Mouse (Mus musculus): ENCODE data around the gene Tbc1d25. TPM values are rescaled to one million over a fixed set of nuclear protein-coding genes. Genes with fewer than 3 reads are reported as not detected.

The Tbc1d25 gene
- polyA plus RNA-seq, 1 experiment: 3.1 TPM

- Histone ChIP-seq H3K9me3 (peaks cover 5% of the 10 kb centered on the region; the same call in 1 of the 2 replicates), H3K27me3 (replicated peaks) (no peaks in the 10 kb centered on the region), H3K4me3 (replicated peaks) (peak overlapping the region; percentile 96), H3K36me3 (replicated peaks; ENCODE audit: low read length) (peaks cover 16% of the 10 kb centered on the region), H3K4me1 (peaks cover 15% of the 10 kb centered on the region; the same call in 1 of the 2 replicates)
- no peak for TF ChIP-seq GATA1 (IDR thresholded peaks at IDR 0.05; ENCODE audit: borderline replicate concordance, low read length)
- TF ChIP-seq FLI1 (IDR thresholded peaks at IDR 0.05; ENCODE audit: low read length): no peak
Measured at GRCm38 (mm10) chrX:8192126-8192639, 16.2 kb upstream of the Tbc1d25 start.

- H3K9me3 ChIP-seq: no peaks in the 10 kb centered on the region
- peaks cover 38% of the 10 kb centered on the region for H3K36me3 ChIP-seq (replicated peaks; ENCODE audit: low read length)
- H3K4me1 ChIP-seq: peaks cover 12% of the 10 kb centered on the region
- H3K4me3 ChIP-seq (replicated peaks): no peak overlapping the region
- H3K27me3 ChIP-seq (replicated peaks): no peaks in the 10 kb centered on the region
- TF ChIP-seq FLI1 (IDR thresholded peaks at IDR 0.05; ENCODE audit: low read length): no peak
- no peak for TF ChIP-seq GATA1 (IDR thresholded peaks at IDR 0.05; ENCODE audit: borderline replicate concordance, low read length)
Measured at GRCm38 (mm10) chrX:8182871-8183540, 7.0 kb upstream of the Tbc1d25 start.

GRCm38 (mm10) chrX:8179646-8180045, 3.7 kb upstream of the Tbc1d25 start:
- Histone ChIP-seq H3K9me3 (no peaks in the 10 kb centered on the region), H3K4me1 (peaks cover 15% of the 10 kb centered on the region)
- no peak for TF ChIP-seq GATA1 (IDR thresholded peaks at IDR 0.05; ENCODE audit: borderline replicate concordance, low read length)

GRCm38 (mm10) chrX:8178871-8179270, 2.9 kb upstream of the Tbc1d25 start:
- TF ChIP-seq GATA1 (IDR thresholded peaks at IDR 0.05; ENCODE audit: borderline replicate concordance, low read length): no peak
- TF ChIP-seq FLI1 (IDR thresholded peaks at IDR 0.05; ENCODE audit: low read length): no peak
- Histone ChIP-seq H3K4me1 (peaks cover 18% of the 10 kb centered on the region), H3K9me3 (no peaks in the 10 kb centered on the region), H3K4me3 (replicated peaks) (no peak overlapping the region), H3K27me3 (replicated peaks) (no peaks in the 10 kb centered on the region), H3K36me3 (replicated peaks; ENCODE audit: low read length) (peaks cover 3% of the 10 kb centered on the region)

More at GRCm38 (mm10) chrX:8179646-8180045, 3.7 kb upstream of the Tbc1d25 start:
- Histone ChIP-seq H3K4me3 (replicated peaks) (no peak overlapping the region), H3K36me3 (replicated peaks; ENCODE audit: low read length) (peaks cover 6% of the 10 kb centered on the region), H3K27me3 (replicated peaks) (no peaks in the 10 kb centered on the region)

GRCm38 (mm10) chrX:8175169-8175503, 845 bp downstream of the Tbc1d25 start:
- Histone ChIP-seq H3K36me3 (replicated peaks; ENCODE audit: low read length) (peaks cover 29% of the 10 kb centered on the region), H3K9me3 (no peaks in the 10 kb centered on the region), H3K27me3 (replicated peaks) (no peaks in the 10 kb centered on the region), H3K4me1 (peaks cover 18% of the 10 kb centered on the region), H3K4me3 (replicated peaks) (peak overlapping the region; percentile 95)
- no peak for TF ChIP-seq GATA1 (IDR thresholded peaks at IDR 0.05; ENCODE audit: borderline replicate concordance, low read length)
- no peak for TF ChIP-seq FLI1 (IDR thresholded peaks at IDR 0.05; ENCODE audit: low read length)

- Histone ChIP-seq H3K36me3 (replicated peaks; ENCODE audit: low read length) (peaks cover 64% of the 10 kb centered on the region), H3K4me3 (replicated peaks) (no peak overlapping the region), H3K4me1 (no peaks in the 10 kb centered on the region; the same call in 1 of the 2 replicates), H3K9me3 (no peaks in the 10 kb centered on the region), H3K27me3 (replicated peaks) (no peaks in the 10 kb centered on the region)
- TF ChIP-seq FLI1 (IDR thresholded peaks at IDR 0.05; ENCODE audit: low read length): no peak
- no peak for TF ChIP-seq GATA1 (IDR thresholded peaks at IDR 0.05; ENCODE audit: borderline replicate concordance, low read length)
Measured at GRCm38 (mm10) chrX:8167716-8168647, 8.0 kb downstream of the Tbc1d25 start.

GRCm38 (mm10) chrX:8164471-8164870, 11.5 kb downstream of the Tbc1d25 start:
- Histone ChIP-seq H3K4me1 (no peaks in the 10 kb centered on the region; the same call in 1 of the 2 replicates), H3K4me3 (replicated peaks) (no peak overlapping the region), H3K27me3 (replicated peaks) (no peaks in the 10 kb centered on the region), H3K36me3 (replicated peaks; ENCODE audit: low read length) (peaks cover 45% of the 10 kb centered on the region), H3K9me3 (no peaks in the 10 kb centered on the region)
- TF ChIP-seq FLI1 (IDR thresholded peaks at IDR 0.05; ENCODE audit: low read length) (no peak), GATA1 (IDR thresholded peaks at IDR 0.05; ENCODE audit: borderline replicate concordance, low read length) (no peak)

GRCm38 (mm10) chrX:8163076-8163475, 12.9 kb downstream of the Tbc1d25 start:
- H3K27me3 ChIP-seq (replicated peaks): no peaks in the 10 kb centered on the region
- peaks cover 38% of the 10 kb centered on the region for H3K36me3 ChIP-seq (replicated peaks; ENCODE audit: low read length)
- no peaks in the 10 kb centered on the region for H3K9me3 ChIP-seq
- no peak overlapping the region for H3K4me3 ChIP-seq (replicated peaks)
- TF ChIP-seq GATA1 (IDR thresholded peaks at IDR 0.05; ENCODE audit: borderline replicate concordance, low read length): no peak
- no peak for TF ChIP-seq FLI1 (IDR thresholded peaks at IDR 0.05; ENCODE audit: low read length)
- no peaks in the 10 kb centered on the region; the same call in 1 of the 2 replicates for H3K4me1 ChIP-seq

- H3K4me3 ChIP-seq (replicated peaks): peak within 1 kb of the TSS; percentile 95
- H3K9me3 ChIP-seq: peaks cover 14% of the 10 kb centered on the region
- H3K27me3 ChIP-seq (replicated peaks): no peaks in the 10 kb centered on the region
- TF ChIP-seq GATA1 (IDR thresholded peaks at IDR 0.05; ENCODE audit: borderline replicate concordance, low read length): no peak
- TF ChIP-seq FLI1 (IDR thresholded peaks at IDR 0.05; ENCODE audit: low read length): no peak
- peaks cover 27% of the 10 kb centered on the region for H3K4me1 ChIP-seq
- peaks cover 39% of the 10 kb centered on the region for H3K36me3 ChIP-seq (replicated peaks; ENCODE audit: low read length)
Measured at GRCm38 (mm10) chrX:8145153-8145991, 30.6 kb downstream of the Tbc1d25 start, which contains the start of gene Rbm3. Rbm3 (minus strand) TSS chrX:8145880.
